Mouse (Mus musculus) erythroid progenitor cell, adult 5-6 weeks (primary cell): ENCODE measurements at regions not wholly inside any gene's neighbourhood (a gene's known extent, or its start where the extent isn't known, plus 50 kb on each side); places are given as distances from the start of the nearest gene placed in this dataset.

Experiments used
- ATAC-seq: replicated peaks from 2 replicates; pipeline ENCODE4 v1.8.0; 2016; ENCODE audit warnings: moderate number of reproducible peaks, mild to moderate bottlenecking, moderate TSS enrichment, inconsistent platforms; ENCODE audit not compliant: poor library complexity, low FRiP score, severe bottlenecking

DNA sequence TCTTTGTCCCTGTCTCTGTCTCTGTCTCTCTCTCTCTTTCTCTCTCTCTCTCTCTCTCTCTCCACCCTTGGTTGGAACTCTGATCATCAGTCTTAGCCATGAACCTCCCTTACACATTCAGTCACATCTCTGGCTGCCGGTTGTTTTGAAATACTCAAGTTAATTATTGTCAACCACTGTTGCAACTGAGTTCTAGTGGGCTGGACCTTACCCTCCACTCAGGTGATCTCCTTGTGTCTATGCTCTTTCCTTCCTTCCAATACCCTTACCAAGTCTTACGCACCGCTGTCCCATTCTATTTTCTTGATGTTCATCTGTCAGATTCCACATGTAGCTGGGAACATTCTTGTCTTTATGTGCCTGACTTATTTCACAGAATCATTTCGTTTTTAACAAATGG lies 119.2 kb upstream of the Slc22a23 start:
- ATAC-seq, result no peak

DNA sequence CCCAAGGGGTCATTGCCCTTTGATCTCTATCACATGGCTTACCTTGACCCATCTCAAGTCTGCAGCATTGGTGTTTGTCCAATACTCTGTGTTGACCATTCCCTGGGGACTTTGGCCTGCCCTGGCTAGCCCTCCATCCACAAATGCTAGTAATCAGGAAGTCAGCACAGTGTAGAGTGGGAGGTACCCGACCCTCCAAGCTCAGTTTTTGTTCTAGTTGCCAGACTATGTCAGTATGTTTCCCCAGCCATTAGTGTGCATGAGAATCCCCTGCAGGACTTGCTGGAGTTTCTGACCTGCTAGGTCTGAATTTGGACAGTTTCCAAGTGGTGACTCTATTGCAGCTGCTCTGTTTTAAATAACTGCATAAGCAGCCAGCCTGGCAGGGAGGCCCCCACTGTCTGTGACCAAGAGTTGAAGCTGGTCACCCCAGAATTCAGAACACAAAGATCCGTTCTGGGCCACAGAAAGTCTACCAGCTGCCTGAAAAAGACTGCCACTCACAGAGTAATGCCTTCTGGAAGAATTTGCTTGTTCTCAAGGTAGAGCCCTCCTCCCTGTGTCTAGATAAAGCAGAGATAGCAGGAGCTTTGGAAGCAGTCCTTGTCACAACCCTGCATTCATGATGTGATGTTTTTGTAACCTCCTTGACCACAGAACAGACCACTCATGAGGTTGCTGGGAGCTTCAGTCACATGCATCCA lies 118.0 kb upstream of the Slc22a23 start:
- ATAC-seq, result no peak

DNA sequence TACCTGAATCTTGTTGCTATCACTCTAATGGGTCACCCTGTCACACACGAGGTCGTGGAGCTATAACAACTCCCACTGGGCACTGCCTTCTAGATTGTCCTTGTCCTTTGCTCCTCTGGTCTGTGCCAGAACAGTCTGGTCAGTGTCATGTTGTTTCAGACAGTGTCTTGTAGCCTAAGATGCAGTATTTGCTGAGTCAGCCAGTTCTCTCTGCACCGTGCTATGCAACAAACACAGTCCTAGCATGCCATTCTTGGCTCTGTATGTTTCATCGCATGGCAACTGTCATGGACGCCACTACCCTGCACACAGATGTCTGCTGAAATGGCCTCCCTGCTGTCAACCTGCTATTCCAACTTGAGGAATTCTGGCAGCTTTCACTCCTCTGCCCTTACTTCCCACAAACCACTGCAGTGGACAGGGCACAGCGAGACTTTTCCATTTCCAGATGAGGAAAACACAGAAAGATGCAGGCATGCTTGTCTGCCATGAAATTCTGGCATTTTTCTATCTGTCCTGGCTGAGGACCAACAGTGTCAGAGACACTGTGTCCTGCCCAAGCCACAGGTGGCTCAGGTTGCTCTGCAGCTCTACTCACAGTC lies 117.3 kb upstream of the Slc22a23 start:
- no peak for ATAC-seq

DNA sequence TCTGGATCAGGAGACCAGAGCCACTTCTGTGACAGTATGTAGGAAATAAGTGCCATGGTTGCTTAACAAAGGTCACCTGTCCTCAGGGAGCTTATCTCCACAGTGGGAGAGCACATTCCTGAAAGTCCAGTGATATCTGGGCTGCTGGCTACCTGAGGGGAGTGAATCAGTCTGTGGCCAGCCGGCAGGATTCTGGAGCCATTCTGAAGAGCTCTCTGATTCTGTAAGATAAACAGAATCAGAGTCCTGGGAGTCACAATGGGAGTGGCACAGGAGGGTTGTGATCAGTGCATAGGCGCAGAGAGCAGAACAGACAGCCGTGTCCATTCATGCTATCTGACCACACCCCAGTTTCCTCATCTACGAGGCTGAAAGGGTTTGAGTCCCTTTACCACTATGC lies 116.0 kb upstream of the Slc22a23 start:
- ATAC-seq, result no peak

DNA sequence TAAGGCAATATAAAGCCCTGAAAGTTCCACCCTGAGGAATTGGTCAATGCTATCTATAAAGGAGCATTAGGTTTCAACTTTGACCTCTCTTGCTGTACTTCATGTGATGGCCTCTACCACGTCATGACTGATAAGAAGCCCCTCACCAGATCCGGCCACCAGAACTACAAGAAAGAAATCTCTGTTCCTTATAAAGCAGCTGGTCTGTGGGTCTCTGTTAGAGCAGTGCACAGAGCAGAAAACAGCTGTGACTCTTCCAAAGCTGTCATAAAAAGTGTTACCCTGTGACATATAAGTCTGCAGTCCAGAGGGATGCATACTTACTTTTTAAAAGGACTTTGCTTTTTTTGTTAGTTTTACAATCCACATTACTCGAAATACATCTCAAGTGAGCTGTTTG lies 111.1 kb upstream of the Slc22a23 start:
- ATAC-seq, result no peak

DNA sequence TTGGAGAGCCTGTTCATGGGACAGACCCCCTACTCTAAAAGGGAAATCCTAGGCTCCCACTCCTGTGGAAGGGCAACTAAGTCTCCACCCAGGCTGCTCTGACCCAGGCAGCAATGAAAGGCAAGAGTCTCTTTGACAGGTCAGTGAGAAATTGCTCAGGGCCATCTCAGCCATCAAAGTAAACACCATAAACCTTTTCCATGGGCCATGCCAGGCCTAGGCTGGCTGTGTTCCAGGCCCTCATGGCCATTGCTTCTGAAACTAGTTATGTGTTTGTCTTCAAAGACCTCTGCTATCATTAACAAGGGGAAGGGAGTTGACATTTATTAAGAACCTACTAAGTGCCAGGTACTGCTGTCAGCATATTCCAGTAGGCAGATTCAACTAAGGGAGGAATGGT lies 101.8 kb upstream of the Slc22a23 start:
- ATAC-seq, result no peak

DNA sequence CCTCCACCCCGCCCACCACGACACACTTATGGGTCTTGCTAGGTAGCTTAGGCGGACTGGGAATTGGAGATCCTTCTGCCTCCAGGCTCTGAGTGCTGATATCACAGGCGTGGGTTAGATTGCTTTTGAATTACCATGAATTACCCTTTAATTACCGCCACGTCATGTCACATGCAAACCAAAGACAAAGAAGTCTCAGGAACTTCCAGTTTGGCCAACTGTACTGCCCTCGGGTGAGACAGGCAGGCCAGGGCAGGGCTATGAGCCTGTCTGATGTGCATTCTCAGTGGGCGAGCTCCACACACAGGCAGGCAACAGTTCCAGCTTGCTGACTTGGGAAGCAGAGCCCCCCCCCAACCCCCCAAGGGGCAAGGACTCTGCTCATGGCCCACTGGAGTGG lies 101.3 kb upstream of the Slc22a23 start:
- ATAC-seq, result no peak

DNA sequence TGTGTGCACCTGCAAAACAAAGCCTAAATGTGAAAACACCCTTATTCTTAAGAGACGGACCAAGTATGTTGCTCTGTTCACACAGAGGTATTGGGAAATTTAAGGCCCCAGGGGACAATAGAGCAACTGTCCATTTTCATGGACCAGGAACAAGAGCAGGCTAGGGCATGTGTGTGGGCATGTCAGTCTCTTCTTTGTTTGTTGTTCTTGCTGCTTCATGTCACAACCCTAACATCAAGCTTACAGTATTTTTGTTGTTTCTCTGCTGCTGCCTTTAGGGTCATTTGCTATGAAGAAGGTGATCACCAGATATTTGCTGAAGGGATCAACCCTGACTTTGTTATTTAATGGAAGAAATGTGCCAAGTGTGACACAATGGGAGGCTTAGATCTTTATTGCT lies 96.4 kb upstream of the Slc22a23 start:
- no peak for ATAC-seq

DNA sequence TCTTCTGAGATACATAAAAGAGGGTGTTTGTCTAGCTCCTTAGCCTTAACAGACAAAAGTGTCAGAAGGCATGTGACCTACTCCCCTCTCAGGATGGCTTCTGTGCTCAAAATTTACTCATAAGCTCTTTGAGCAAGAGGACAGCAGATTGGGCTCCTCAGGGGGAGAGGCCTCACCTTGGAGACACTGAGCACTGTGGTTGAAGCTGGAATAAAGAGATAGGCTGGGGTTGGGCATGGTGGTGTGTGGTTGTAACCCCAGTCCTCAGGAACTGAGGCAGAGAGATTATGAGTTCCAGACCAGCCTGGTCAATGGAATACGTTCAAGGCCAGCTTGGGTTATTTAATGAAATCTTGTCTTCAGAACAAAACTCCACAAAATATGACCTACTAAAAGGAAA lies 82.5 kb upstream of the Slc22a23 start:
- ATAC-seq, result no peak

DNA sequence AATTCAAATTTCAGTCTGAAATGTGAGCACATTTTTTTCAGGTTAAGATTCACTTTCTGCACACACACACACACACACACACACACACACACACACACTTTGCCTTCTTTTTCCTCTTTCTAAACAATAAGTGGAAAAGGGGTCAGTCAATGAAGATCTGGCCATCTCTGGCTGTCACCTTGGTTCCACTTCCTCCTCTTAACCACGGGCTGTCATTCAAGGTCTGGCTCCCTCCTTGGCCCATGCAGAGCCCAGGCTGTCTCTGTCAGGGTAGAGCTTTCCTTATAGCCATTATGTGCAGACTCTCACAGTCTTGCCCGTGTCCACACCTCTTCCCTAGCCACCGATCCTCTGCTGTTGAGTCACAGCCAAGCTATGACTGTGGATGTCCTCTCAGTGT lies 79.9 kb upstream of the Slc22a23 start:
- no peak for ATAC-seq

DNA sequence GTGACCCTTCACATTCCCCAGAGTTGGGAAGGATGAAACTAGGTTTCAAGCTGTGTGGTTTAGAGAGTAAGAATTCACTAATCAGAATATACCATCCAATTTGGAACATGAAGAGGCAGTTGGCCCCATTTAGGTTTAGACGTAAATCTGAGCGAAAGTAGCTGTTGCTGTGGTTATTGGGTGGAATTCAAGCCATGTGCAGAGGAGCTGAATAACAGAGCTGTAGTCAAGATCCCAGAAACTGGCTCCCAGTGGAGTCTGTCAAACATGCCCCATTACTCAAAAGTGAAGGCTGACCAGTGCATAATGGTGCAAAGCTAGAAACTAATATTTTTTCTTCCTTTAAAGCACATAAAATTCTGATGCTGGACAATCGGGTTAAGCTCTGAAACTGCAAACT lies 76.7 kb upstream of the Slc22a23 start:
- no peak for ATAC-seq

DNA sequence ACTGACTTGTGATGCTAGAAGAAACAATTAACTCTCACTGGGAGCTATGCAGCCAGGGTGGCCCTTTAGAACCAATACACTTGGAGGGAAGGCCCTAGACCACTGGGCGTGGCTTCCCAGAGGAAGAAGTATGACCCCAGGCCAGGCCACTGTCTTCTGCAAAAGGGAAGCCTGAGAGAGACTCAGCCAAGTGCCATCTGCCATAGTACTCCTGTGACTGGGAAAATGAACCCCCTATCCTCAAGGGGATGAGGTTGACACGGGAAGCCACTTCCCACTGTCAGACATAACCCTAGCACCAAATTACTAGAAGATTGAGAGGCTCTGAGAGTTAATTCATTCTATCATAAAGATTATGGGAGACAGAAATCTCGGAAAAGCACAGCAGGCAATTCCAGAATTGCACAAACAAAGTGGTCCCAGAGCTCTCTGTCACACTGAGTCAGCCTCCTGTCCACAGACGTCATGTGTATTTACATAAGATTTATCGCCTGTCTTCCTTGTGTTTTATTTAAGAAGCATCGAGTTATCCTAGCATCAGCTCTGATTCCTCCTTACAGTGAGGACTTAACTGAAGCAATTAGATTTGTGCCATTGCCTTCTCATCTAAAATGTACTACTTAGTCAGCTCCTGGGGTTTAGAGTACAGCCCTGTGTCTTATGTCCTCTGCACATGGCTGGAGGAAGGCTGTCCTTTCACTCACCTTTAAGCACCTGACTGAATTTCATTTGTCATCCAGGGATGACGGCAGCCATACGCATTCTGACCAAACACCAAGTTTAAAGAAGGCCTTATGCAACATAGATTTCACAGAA lies 75.6 kb upstream of the Slc22a23 start:
- no peak for ATAC-seq

DNA sequence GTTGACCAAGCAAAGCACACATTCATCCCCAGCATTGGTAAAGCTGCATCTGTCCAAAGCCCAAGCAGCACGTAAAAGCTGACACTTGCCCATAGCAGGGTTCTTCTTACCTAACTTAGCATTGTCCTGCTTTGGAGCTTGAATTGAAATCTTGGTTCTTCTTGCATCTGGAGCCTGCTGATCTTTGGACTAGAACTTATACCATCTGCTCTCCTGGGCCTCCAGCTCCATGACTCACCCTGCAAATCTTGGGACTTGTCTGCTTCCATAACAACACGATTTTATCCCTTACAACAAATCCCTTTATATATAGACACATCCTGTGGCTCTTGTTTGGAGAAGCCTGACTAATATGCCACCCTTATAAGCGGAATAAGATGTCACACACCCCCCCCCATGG lies 74.1 kb upstream of the Slc22a23 start:
- ATAC-seq, result no peak

DNA sequence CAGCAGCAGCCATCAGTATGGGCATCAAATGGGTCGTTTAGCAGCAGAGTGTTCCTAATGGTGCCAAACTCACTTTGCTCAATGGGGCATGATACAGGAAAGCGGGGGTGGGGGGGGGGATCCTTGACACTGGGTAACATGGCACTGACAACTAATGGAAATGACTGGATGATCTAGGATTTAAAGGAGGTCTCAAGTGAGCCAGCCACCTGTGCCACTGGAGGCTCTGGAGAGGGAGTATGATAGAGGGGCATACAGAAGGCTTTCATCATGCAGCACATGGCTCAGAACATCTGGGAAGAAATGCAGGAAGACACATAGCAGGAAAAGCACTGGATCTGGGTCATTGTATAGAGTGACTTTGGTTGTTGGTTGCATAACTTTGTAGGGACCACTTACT lies 71.6 kb upstream of the Slc22a23 start:
- ATAC-seq, result no peak

DNA sequence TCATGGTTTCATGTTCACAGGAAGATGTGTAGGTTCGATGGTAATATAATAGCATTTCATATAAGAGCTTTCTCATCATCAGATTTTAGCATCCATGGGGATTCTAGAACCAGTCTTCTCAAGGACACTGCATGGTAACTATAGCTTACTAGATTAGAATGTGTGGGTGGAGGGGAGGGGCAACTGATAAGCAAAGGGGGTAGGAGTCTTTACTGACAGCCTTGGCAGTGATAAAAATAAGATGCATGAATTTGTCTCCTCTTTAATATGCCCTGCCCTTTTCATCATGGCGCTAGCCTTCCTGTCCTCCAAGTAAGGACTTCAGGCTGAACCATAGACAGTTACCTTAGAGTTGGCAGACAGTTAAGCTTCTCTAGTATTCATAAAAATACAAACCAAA lies 69.6 kb upstream of the Slc22a23 start:
- ATAC-seq, result no peak

DNA sequence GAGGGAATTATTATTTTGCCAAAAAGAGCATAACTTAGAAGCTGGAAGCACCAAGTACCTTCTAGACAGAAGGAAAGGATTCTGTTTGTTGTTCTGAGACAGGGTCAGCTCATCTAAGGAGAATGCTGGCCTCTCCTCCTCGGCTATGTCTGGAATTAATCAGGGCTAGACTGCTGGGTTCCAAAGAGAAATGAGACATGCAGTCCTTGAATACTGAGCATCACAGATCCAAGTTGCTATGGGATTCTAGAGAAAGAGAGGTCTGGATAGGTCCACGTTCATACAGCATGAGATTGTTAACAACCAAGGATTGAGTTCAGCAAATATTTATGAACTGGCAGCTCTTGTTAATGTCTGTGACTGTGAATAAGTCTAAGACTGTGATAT lies 63.7 kb upstream of the Slc22a23 start:
- no peak for ATAC-seq

DNA sequence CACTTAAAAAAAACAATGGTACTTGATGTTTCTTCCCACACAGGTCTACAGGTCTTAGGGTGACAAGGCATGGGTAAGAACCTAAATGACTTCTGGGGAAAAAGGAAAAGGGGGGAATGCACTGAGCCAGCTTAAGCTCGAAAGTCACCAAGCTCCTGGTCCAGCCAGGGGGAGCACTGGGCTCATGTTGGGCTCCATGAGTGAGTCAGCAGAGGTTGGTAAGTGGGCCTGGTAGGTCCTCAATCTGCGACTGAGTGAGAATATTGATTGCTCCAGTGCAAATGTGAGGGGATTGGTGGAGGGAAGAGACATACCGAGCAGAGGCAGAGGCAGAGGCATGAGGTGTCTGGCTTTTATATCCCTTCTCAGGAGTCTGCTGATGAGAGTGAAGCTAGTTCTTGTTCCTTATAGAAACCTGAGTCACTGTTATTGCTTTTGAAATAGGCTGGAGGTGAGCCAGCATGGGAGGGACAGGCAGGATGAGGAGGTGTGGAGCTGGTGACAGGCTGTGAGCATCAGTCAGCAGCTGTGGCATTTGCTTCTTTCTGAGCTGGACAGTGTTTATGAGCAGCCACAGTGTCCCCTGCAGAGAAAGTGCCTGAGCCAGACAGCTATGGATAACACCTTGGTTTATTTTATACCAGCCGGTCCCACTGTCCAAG lies 63.2 kb upstream of the Slc22a23 start:
- no peak for ATAC-seq

DNA sequence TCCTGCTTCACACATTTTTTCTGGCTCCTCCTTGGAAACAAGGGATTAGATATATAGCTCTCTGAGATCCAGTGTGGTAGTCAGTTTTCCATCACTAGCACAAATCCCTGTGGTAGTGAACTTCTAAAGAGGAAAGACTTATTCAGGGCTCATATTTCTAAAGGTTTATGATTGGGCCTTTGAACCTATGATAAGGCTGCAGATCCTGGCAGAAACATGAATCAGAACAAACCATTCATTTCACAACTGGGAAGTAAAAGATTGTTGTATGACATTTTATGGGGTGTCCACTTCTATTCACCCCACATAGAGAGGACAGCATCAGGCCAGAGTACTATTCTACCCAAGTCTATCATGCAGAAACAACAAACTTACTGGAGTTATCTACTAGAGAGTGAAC lies 61.3 kb upstream of the Slc22a23 start:
- ATAC-seq, result no peak

DNA sequence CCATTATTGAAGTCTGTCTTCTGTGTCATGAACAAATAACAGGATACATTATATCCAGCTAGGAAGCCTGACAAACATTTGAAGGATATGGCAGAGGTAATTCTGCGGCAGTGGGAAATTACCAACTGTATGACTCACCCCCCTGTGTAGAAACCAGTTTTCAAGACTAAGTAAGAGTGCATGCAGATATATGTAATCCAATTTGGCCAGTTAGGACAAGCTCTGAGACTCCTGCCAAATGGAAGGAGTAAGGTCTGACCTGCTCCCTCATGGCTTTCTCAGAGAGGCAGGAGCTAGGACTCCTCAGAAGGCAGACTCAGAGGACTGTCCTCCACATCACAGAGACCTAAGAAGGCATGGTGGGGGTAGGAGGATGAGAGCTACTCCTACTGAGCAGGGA lies 57.6 kb upstream of the Slc22a23 start:
- ATAC-seq, result no peak

DNA sequence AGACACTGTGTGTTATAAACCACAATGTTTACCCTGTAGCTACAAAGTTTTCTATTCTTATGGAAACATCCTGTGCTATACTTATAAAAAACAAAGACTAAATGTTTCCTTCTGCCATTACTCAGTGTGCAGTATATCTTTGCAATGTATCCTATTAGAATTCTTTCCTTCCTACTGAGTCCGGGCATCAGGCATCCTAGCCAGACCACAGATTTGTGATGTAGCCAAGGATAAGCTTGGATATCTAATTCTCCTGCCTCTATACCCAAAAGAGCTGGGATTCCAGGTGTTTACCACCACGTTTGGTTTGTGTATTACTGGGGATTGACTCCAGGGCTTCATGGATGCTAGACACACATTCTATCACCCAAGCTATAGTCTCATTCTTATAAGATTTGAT lies 56.0 kb upstream of the Slc22a23 start:
- no peak for ATAC-seq

DNA sequence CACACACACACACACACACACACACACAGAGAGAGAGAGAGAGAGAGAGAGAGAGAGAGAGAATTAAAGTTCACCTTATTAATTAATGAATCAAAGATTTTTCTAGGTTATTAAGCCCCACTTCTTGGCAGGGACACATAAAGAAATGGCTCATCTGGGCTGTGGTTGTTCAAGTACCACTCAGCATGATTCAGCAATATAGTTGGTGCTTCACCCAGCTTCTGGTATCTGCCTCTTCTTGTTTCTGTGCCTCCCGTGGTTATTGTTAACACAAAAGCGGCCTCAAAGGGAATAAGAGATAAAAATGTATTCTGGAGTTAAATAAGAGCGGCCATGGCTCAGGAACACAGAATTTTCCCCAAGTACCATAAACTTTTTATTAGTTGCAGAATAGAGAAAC lies 53.9 kb upstream of the Slc22a23 start:
- peak; percentile 72; the same call in 1 of the 2 replicates for ATAC-seq
